Mouse (Mus musculus): Measurements from ENCODE around the gene Nsl1. TPM values are rescaled to one million over a fixed set of nuclear protein-coding genes. Genes with fewer than 3 reads are reported as not detected.

Gene Nsl1
- polyA plus RNA-seq, 1 experiment, result 4.4 TPM

DNA sequence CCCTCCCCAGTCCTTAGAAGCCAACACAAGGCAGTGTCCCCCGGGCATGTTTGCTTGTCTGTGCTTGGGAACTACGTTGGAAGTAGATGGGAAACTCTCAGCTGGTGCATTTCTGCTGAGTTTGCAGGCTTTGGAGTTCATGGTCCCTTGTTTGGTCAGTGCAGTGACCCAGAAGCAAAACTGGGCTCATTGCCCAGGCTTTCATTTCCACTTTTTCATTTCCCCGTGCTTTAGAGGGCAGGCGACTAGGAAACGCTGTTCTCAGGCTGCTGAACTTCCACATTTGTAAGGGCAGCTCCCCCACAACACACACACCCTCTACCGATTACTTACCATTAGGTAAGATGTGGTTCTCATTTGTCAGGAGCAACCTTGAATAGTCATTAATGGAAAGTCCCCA is 10.2 kb downstream of the Nsl1 start:
- Histone ChIP-seq H3K4me2 (ENCODE audit: low read depth) (no peak overlapping the region), H3ac (ENCODE audit: control insufficient read depth, insufficient read length) (no peak overlapping the region), H3K36me3 (ENCODE audit: control insufficient read depth, insufficient read depth) (peaks cover 18% of the 10 kb centered on the region), H3K27me3 (ENCODE audit: control insufficient read depth, insufficient read depth, insufficient read length) (no peaks in the 10 kb centered on the region), H3K79me2 (ENCODE audit: control insufficient read depth, insufficient read depth) (peaks cover 4% of the 10 kb centered on the region), H3K4me3 (no peak overlapping the region)
- no peak for TF ChIP-seq MAX (IDR thresholded peaks at IDR 0.05; ENCODE audit: low read depth)
- no peak for TF ChIP-seq E2F4 (IDR thresholded peaks at IDR 0.05; ENCODE audit: insufficient read depth)
- no peak for TF ChIP-seq POLR2A (IDR thresholded peaks at IDR 0.05; ENCODE audit: insufficient read length, low read depth)
- TF ChIP-seq POLR2AphosphoS2 (IDR thresholded peaks at IDR 0.05; ENCODE audit: insufficient read length, low read depth), result no peak
- TF ChIP-seq MYOG (IDR thresholded peaks at IDR 0.05; ENCODE audit: control insufficient read depth in 1 of 3, insufficient read depth in 1 of 3, insufficient read length in 2 of 3, low read depth in 2 of 3), result no peak

DNA sequence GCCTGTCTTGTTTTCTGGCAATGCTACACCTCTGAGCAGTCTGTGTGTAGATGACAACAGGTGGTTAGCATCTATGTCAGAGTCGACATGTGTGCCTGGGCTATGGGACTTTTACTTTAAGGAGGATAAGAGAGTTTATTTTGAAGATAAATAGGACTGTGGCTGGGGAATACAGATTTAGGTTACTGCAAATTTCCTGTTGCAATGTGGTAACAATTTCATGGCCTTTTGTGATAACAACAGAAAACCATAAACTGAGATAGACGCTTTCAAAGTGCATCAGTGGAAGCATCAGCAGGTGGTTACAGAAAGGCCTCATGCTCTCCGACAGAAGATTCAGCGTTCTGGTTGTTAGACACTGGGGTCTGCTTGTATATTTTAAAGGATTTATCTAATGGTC is 10.7 kb downstream of the Nsl1 start:
- Histone ChIP-seq H3ac (ENCODE audit: control insufficient read depth, insufficient read length) (no peak overlapping the region), H3K36me3 (ENCODE audit: control insufficient read depth, insufficient read depth) (peaks cover 21% of the 10 kb centered on the region), H3K79me2 (ENCODE audit: control insufficient read depth, insufficient read depth) (peaks cover 4% of the 10 kb centered on the region), H3K4me3 (no peak overlapping the region), H3K27me3 (ENCODE audit: control insufficient read depth, insufficient read depth, insufficient read length) (no peaks in the 10 kb centered on the region), H3K4me2 (ENCODE audit: low read depth) (no peak overlapping the region)
- TF ChIP-seq E2F4 (IDR thresholded peaks at IDR 0.05; ENCODE audit: insufficient read depth), result no peak
- TF ChIP-seq MYOD1 (IDR thresholded peaks at IDR 0.05; ENCODE audit: control insufficient read depth in 1 of 3, insufficient read length in 2 of 3, low read depth in 2 of 3), result no peak
- no peak for TF ChIP-seq MAX (IDR thresholded peaks at IDR 0.05; ENCODE audit: low read depth)
- no peak for TF ChIP-seq POLR2A (IDR thresholded peaks at IDR 0.05; ENCODE audit: insufficient read length, low read depth)
- no peak for TF ChIP-seq MYOG (IDR thresholded peaks at IDR 0.05; ENCODE audit: control insufficient read depth in 1 of 3, insufficient read depth in 1 of 3, insufficient read length in 2 of 3, low read depth in 2 of 3)
- no peak for TF ChIP-seq TCF3 (IDR thresholded peaks at IDR 0.05; ENCODE audit: insufficient read length, low read depth)
- no peak for TF ChIP-seq REST (IDR thresholded peaks at IDR 0.05; ENCODE audit: insufficient read depth, insufficient read length)
- TF ChIP-seq SRF (IDR thresholded peaks at IDR 0.05; ENCODE audit: control insufficient read depth, insufficient read length, low read depth), result no peak
- no peak for TF ChIP-seq USF1 (IDR thresholded peaks at IDR 0.05; ENCODE audit: low read depth)
- no peak for TF ChIP-seq CEBPB (IDR thresholded peaks at IDR 0.05; ENCODE audit: insufficient read depth, poor library complexity, severe bottlenecking)
- TF ChIP-seq TCF12 (IDR thresholded peaks at IDR 0.05; ENCODE audit: insufficient read depth, poor library complexity, severe bottlenecking), result no peak
- no peak for TF ChIP-seq POLR2AphosphoS2 (IDR thresholded peaks at IDR 0.05; ENCODE audit: insufficient read length, low read depth)

DNA sequence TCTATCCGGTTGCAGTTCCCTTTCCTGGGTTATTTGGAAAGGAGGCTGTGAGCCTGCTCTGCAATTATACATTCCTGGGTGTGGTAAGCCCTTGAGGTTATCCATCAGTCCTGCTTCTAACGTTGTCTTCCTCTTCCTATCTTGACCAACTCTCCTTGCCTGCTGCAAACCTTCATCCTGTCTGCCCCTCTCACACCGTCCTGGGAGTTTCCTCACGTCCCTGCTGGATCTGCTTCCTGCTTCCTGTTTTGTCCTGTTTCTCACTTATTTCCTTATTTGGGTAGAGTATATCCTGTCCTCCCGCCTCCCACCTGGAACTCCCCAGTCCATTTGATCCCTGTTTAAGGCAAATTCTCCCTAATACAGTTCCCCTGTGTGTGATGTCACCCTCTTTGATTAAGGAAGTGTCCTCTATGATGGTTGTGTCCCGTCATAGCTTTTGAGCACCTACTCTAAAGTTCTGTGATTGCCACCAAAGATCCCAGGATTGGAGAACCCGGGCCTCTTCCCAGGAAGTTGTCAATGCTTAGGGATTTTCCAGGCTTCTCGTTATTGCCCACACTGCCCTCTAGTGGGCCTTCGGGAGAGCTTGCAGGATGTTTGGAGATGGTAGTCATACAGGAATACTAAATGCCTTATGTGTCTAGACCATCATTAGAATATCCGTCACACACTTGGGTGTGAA is 12.5 kb downstream of the Nsl1 start:
- Histone ChIP-seq H3ac (ENCODE audit: control insufficient read depth, insufficient read length) (no peak overlapping the region), H3K4me2 (ENCODE audit: low read depth) (peak overlapping the region; percentile 22), H3K27me3 (ENCODE audit: control insufficient read depth, insufficient read depth, insufficient read length) (no peaks in the 10 kb centered on the region), H3K79me2 (ENCODE audit: control insufficient read depth, insufficient read depth) (peaks cover 1% of the 10 kb centered on the region), H3K36me3 (ENCODE audit: control insufficient read depth, insufficient read depth) (peaks cover 14% of the 10 kb centered on the region), H3K4me3 (no peak overlapping the region)
- TF ChIP-seq E2F4 (IDR thresholded peaks at IDR 0.05; ENCODE audit: insufficient read depth) (no peak), SRF (IDR thresholded peaks at IDR 0.05; ENCODE audit: control insufficient read depth, insufficient read length, low read depth) (peak; percentile 13), TCF3 (IDR thresholded peaks at IDR 0.05; ENCODE audit: insufficient read length, low read depth) (no peak), MYOD1 (IDR thresholded peaks at IDR 0.05; ENCODE audit: control insufficient read depth in 1 of 3, insufficient read length in 2 of 3, low read depth in 2 of 3) (no peak), MYOG (IDR thresholded peaks at IDR 0.05; ENCODE audit: control insufficient read depth in 1 of 3, insufficient read depth in 1 of 3, insufficient read length in 2 of 3, low read depth in 2 of 3) (no peak), TCF12 (IDR thresholded peaks at IDR 0.05; ENCODE audit: insufficient read depth, poor library complexity, severe bottlenecking) (no peak)

DNA sequence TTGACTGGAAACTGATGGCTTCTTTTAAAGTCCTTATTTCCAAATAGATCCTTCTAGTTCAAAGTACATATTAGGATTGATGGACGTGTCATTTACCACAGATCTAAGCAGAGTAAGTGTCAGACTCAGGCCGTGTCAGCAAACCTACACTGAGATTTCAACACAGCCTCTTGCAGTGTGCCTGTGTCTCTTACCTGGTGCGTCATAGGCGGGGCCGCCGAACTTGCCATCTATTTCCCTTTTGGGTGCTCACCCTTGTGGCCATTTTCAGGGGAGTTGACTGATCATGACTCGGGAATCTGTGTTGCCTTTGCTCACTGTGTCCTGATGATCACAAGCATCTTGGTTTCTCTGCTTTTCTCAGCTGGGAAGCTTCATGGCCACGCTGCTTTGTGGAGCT is 20.4 kb downstream of the Nsl1 start:
- no peak for TF ChIP-seq USF1 (IDR thresholded peaks at IDR 0.05; ENCODE audit: low read depth)
- TF ChIP-seq TCF12 (IDR thresholded peaks at IDR 0.05; ENCODE audit: insufficient read depth, poor library complexity, severe bottlenecking), result no peak
- no peak for TF ChIP-seq SRF (IDR thresholded peaks at IDR 0.05; ENCODE audit: control insufficient read depth, insufficient read length, low read depth)
- no peak for TF ChIP-seq MYOD1 (IDR thresholded peaks at IDR 0.05; ENCODE audit: control insufficient read depth in 1 of 3, insufficient read length in 2 of 3, low read depth in 2 of 3)
- TF ChIP-seq POLR2AphosphoS2 (IDR thresholded peaks at IDR 0.05; ENCODE audit: insufficient read length, low read depth), result no peak
- TF ChIP-seq MAX (IDR thresholded peaks at IDR 0.05; ENCODE audit: low read depth), result no peak
- no peak for TF ChIP-seq CEBPB (IDR thresholded peaks at IDR 0.05; ENCODE audit: insufficient read depth, poor library complexity, severe bottlenecking)
- Histone ChIP-seq H3K36me3 (ENCODE audit: control insufficient read depth, insufficient read depth) (peaks cover 6% of the 10 kb centered on the region), H3K4me2 (ENCODE audit: low read depth) (no peak overlapping the region), H3ac (ENCODE audit: control insufficient read depth, insufficient read length) (no peak overlapping the region), H3K79me2 (ENCODE audit: control insufficient read depth, insufficient read depth) (no peaks in the 10 kb centered on the region), H3K27me3 (ENCODE audit: control insufficient read depth, insufficient read depth, insufficient read length) (no peaks in the 10 kb centered on the region), H3K4me3 (no peak overlapping the region)

DNA sequence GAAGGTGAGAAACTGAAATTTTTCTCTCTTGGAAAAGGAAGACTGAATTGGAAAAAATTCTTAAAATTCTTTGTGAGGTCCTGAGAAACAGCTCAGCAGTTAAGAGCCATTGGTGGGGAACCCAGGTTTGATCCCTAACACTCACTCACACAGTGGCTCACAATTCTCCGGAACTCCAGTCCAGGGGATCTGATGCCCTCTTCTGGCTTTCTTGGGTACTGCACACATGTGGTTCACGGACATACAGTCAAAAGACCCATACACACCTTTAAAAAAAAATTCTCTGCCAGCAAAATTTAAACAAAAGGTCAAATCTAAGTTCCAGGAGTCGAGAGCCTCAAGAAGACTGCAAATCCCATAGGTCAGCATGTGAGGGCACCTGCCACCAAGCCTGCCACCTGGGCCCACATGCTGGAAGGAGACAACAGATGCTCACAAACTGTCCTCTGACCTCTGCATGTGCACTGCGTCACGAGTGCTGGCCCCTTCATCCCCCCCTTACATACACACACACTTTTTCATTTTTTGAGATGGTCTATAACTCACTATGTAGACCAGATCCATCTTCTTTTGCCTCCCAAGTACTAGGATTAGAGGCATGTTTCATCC is 22.2 kb downstream of the Nsl1 start:
- no peaks in the 10 kb centered on the region for H3K36me3 ChIP-seq (ENCODE audit: control insufficient read depth, insufficient read depth)
- TF ChIP-seq POLR2A (IDR thresholded peaks at IDR 0.05; ENCODE audit: insufficient read length, low read depth), result no peak
- TF ChIP-seq CEBPB (IDR thresholded peaks at IDR 0.05; ENCODE audit: insufficient read depth, poor library complexity, severe bottlenecking), result no peak
- no peak for TF ChIP-seq SRF (IDR thresholded peaks at IDR 0.05; ENCODE audit: control insufficient read depth, insufficient read length, low read depth)
- TF ChIP-seq POLR2AphosphoS2 (IDR thresholded peaks at IDR 0.05; ENCODE audit: insufficient read length, low read depth), result no peak
- TF ChIP-seq TCF3 (IDR thresholded peaks at IDR 0.05; ENCODE audit: insufficient read length, low read depth), result no peak
- no peak overlapping the region for H3K4me2 ChIP-seq (ENCODE audit: low read depth)
- no peaks in the 10 kb centered on the region for H3K79me2 ChIP-seq (ENCODE audit: control insufficient read depth, insufficient read depth)
- no peaks in the 10 kb centered on the region for H3K27me3 ChIP-seq (ENCODE audit: control insufficient read depth, insufficient read depth, insufficient read length)
- no peak overlapping the region for H3ac ChIP-seq (ENCODE audit: control insufficient read depth, insufficient read length)
- no peak overlapping the region for H3K4me3 ChIP-seq

All from myocyte (in vitro differentiated cells).